Mouse (Mus musculus): Measurements from ENCODE around the gene Pik3r1.

- TF ChIP-seq CTCF (IDR thresholded peaks at IDR 0.05; ENCODE audit: extremely low read depth, insufficient read depth, insufficient read length, insufficient replicate concordance) (no peak), POLR2A (IDR thresholded peaks at IDR 0.05; ENCODE audit: low read depth, low read length) (no peak)
Observed at GRCm38 (mm10) chr13:101692866-101693691, 74.9 kb downstream of the Pik3r1 start.

Measured in spleen, adult 2 months (tissue).